Mouse (Mus musculus): Measurements from ENCODE around the gene Gtpbp1.

DNA sequence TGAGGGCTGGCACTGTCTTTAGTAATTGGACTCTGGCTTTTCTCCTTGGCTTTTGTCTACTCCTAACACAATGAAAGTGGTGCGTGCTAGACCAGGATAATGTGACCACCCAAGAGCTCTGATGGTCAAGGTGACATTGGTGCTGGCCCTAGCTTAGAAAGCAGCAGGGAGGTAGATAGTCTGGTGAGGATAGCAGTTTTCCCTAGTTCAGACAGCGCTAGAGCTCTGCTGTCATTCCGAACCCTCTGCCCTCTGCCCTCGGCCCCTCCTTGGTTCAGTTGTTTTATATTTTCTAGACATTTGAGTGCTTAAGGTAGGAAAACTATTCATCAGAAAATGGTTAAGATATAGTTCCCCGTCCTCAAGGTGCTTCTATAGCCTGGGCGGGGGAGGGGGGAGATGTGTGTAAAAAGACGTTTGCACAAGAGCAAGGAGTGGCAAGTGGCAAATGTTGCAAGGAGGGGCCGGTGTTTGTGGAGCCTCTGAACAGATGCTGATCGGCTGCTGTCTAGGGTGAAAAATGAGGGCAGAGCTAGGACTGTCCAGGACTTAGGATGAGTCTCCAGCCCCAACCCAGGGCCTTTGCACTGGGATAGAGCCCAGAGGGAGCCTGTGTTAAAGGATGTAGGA is 7.0 kb downstream of the Gtpbp1 start:
- TF ChIP-seq TCF12 (IDR thresholded peaks at IDR 0.05; ENCODE audit: insufficient read depth, poor library complexity, severe bottlenecking) (no peak), POLR2A (IDR thresholded peaks at IDR 0.05; ENCODE audit: insufficient read length, low read depth) (no peak), E2F4 (IDR thresholded peaks at IDR 0.05; ENCODE audit: insufficient read depth) (no peak), SRF (IDR thresholded peaks at IDR 0.05; ENCODE audit: control insufficient read depth, insufficient read length, low read depth) (no peak), USF1 (IDR thresholded peaks at IDR 0.05; ENCODE audit: low read depth) (no peak), MYOG (IDR thresholded peaks at IDR 0.05; ENCODE audit: control insufficient read depth in 1 of 3, insufficient read depth in 1 of 3, insufficient read length in 2 of 3, low read depth in 2 of 3) (peak in 1 of 3 experiments; percentile 27), CEBPB (IDR thresholded peaks at IDR 0.05; ENCODE audit: insufficient read depth, poor library complexity, severe bottlenecking) (no peak), TCF3 (IDR thresholded peaks at IDR 0.05; ENCODE audit: insufficient read length, low read depth) (no peak)
